Mouse (Mus musculus) neural tube, embryonic 15.5 days (tissue): ENCODE results near the gene Arhgap44. TPM values are rescaled to one million over a fixed set of nuclear protein-coding genes. Genes with fewer than 3 reads are reported as not detected.

Source experiments
- microRNA-seq: library from miRNA; unstranded; fragments of <30 nt; microRNA quantifications from one replicate; pipeline ENCODE4, GENCODE M21; 2017
- polyA plus RNA-seq: library from polyadenylated mRNA; unstranded; fragments of >200 nt; fragmentation: Nextera tagmentation; extraction: Ambion mirVana; gene quantifications from 2 replicates; pipeline ENCODE4 v1.2.1, GENCODE M21; 2015

The Arhgap44 gene
- polyA plus RNA-seq, 1 experiment from 2014 or later = 18.7 TPM

Small RNA genes within 50 kb of the gene (microRNA-seq; reads per million reads assigned to microRNA genes)
- not detected for gene Gm25991

Other genes with a start within 250 kb of the Arhgap44 start
- 30.6 and 32.2 TPM in 2 replicates for gene Elac2, start 183.9 kb downstream of the Arhgap44 start, polyA plus RNA-seq
- gene 1700086D15Rik, start 3.1 kb downstream of the Arhgap44 start, polyA plus RNA-seq = 0.14 and 0.22 TPM in 2 replicates
- 0.61 and 4.4 TPM in 2 replicates for gene Myocd, start 107.0 kb upstream of the Arhgap44 start, polyA plus RNA-seq